Mouse (Mus musculus) liver (tissue): ENCODE results near the gene Rgs21.

Experiments used
- DNase-seq: peaks from one replicate; pipeline ENCODE4 v3.0.0-alpha.2; 2020; ENCODE audit warnings: mixed read lengths

The Rgs21 gene

DNA sequence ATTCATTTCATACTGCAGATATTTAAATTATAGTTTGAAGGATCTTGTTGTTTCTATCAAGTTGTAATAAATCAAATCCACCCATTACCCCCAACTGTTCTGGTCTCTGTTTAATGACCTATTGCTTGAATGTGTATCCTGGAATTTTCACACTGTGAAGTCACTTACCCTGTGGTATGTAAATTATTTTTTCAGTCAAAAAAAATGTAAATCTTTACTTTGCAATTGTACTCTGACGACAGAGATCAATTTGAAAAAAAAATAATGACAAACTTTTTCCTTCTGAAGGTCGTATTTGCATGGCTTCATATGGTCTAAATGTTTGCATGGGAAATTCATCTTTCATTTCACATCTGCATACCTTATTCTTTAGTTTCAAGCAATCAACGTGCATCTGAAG, at the start of gene Rgs21:
Rgs21 (minus strand) TSS at position 101 of the 400 bp plus-strand sequence.
- no peak for DNase-seq

DNA sequence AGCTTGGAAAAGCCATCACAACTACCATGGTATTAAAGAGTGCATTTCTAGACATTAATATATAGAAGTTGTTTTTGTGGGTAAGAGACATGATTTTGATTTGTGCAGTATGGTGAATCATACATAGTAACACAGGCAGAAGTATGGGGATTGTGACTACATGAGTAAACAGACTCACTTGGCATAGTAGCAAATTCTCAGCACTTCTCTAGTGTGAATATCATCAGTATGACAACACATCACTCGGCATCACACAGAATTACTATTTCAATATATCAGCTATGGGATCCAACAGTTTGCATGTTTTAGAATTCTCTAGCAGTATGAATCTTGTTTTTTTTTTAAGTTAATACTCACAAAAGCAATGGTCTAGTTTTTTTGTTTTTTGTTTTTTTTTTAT, 36.6 kb upstream of the Rgs21 start:
- no peak for DNase-seq

DNA sequence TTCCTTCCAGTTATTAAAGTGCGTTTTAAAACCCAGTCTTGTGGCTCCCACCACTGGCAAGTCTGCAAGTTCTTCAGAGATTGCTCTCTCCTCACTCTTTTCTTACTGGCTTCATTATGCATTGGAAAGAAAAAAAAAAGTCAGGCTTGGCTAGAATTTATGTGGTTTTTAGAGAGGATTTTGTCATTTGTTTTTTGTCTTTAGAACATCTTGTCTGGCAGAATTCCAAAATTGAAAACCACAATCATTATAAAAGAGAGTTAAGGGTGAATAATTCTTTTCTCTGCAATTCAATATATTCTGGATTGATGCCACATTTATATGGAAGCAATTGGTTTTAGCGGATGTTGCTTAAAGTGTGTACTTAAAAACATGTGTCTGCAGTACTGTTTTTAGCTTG, 35.5 kb upstream of the Rgs21 start:
- DNase-seq = no peak

DNA sequence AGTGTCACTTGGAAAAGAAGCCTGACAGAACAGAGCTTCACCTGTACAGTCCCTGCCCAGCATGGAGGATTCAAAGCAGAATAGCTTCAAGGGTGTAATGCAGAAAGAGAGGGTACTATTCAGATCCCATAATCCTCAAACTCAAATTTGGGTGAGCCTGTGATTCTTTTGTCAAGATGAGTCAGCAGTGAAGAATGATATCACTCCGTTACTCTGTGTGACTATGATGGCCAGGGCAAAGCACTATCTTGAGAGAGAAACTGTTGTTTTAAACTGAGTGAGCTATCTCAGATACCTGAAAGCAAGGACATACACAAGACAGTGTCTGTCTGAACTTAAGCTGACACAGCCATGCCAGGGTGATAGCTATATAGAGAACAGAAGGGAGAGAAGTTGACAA, 11.9 kb upstream of the Rgs21 start:
- DNase-seq = no peak

DNA sequence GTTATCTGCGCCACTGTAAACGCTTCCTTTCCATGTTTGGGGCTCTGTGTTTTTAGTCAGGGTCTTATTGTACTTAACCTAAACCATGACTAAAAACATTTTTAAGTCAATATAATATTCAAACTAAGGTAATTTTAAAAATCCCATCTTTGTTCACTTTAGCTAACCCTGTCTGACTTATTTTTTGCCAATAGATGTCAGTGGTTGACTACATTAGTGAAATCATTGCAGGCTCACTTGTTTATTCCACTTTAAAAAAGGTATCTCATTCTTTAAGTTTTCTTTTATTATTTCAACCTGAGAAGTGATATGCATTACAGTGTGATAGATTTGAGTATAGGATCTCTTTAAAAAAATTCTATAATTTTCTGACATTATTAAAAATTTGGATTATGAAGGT, 5.5 kb upstream of the Rgs21 start:
- DNase-seq = no peak

DNA sequence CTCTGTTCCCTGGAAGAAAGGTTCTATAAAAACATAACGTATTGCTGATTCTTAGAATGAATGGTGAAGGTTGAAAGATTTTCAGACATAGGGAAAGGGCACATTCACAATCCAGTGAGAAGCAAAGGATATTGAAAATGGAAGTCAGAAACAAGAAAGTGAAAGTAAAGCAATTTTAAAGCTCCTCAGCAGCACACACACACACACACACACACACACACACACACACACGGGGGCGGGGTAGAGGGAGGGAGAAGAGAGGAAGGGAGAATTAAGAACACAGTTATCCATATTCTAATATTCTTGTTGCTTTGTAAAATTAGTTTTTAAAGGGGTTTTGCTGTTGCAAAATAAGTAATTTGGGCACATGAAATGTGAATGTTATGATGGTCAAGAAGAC, 2.4 kb upstream of the Rgs21 start:
- no peak for DNase-seq

DNA sequence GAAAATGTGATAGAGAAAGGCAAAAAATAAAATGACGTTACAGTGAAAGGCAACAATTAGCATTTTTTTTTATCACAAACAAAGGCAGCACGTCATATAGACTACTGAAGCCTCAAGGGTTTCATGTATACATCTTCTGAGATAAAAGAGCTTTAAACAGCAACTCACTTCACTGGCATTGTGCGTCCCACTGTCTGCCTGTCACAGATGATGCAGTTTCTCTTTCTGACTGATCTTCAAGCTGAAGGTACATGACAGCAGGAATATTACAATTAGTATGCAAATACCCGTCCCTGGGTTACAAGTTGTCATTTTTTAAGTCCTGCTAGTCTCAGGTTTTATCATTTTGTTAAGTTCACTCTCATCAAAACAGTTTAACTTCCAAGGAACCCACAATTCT, 22.3 kb downstream of the Rgs21 start:
- no peak for DNase-seq

DNA sequence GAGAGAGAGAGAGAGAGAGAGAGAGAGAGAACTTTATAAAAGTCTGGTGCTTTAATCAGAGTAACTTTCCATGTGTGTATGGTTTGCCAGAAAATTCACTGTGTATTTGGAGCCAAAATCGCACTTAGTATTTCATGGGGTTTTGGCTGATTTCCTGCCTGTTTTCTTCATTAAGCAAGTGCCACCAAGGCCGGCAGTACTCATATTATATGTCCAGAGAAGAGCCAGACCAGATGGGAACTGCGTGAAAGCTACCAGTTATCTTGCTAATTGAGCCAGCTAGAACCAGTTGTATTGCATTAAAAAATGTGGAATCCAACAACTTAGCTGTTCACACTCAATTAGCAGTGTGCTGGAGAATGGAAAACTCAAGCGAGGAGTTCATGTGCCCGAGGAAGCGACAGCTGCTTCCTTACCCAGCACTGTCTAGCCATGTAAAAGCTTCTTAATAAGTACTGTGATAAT, 22.9 kb downstream of the Rgs21 start:
- DNase-seq = no peak

DNA sequence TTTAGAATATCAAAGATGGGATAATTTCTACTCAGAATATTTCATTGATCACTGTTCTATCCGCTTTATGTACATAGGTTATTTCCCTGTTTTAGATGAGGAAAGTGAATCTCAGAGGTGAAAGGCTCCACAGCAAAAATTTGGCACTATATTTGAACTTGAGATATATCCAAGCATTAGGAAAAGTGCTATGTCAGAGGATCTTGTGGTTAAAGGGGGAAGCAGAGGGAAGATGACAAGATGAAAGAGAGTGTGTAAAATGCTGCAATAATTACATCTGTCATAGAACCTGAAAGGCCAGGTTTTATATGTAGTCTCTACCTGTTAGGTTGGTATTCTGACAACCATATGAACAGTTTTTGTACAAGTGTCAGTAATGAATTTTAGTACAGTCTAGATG, 35.7 kb downstream of the Rgs21 start:
- no peak for DNase-seq

DNA sequence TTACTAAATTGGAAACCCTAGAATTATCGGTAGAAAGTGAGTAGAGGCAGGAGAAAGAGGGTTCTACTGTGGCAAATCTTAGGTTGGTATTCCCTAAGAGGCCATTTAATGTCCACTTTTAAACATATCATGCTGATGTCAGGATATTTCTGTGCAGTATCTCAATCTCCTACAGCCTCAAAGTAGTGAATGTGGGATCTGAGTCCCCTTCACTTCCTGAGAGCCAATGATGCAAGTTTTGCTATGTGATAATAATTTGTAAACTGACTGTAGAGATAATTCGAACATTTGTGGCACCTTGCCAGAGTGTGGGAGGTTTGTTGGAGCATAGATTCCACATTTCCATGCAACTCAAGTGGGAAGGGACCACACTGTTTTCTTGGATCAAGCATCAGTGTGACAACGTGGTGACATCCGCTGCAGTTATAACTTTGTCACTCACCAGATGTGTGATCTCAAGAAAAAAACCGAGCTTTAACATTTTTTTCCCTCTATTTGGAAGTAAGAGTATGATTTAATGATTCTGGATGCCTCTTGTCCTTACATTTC, 49.5 kb downstream of the Rgs21 start:
- no peak for DNase-seq

DNA sequence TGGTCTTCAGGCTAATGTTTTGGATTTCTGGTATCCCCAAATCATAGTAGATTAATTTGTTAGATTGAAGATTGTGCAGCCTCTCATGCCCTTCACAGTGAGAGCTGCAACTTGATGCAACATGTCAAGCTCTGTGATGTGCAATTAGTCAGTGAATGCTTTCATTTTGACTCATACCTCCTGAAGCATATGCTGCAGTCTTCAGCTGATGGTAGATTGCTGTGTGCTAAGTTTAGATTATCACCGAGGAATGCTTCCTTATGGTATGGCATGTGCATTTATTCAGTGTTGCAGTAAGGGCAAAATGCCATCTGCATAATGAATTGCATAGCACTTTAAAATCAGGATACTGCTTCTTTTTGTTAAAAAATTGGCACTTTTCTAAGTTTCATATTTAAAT, 65.2 kb downstream of the Rgs21 start:
- DNase-seq = no peak

DNA sequence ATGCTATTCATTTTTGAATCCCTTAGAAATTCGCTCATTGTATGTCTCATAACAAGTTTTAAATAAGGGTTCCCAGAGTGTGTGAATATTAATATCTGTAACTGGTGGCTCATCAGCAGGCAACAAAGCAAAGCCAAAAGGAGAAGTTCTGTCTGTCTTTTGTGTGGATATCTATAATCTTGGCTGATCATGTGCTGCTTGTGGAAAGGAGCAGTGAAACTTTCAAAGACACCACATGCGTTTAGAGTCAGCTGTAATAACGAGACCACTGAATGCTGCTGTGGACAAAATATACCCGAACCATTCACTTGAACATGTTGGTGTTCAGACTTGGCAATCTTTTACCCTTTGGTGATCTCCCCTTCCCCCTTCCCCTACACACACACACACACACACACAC, 67.0 kb downstream of the Rgs21 start:
- DNase-seq = no peak

DNA sequence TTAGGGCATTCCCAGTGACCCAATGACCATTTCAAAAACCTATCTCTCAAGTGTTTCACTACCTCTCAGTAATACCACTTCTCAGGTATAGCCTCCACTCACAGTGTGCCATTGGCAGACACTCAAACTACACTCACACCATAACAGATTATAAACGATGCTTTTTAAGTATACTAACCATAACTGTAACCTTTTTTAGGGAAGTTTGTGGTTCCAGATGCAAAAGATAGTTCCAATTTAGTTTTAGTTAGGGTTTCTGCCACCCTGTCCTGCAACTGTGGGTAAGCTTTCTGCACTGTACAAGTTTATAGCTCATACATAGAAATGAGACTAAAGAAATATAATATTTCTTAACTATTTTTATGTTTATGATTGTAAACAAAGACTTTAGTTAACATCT, 67.7 kb downstream of the Rgs21 start:
- no peak for DNase-seq

DNA sequence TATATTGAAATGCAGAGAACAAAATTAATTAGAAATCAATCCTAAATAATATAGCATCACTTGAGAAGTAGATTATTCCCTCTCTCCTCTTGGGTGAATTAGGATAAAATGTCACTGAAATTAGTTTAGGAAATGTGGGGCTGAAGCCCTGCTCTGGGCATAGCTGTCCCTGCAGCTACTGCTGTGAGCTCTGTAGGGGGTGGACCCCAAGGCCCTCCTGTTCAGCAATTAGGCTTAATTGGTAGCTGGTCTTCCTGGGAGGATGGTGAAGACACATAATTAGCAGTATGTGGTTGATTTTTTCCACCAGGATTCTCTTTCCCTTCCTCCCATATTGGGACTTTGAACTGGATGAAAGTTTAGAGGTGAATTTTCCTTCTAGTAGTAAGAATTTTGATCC, 68.7 kb downstream of the Rgs21 start:
- no peak for DNase-seq

DNA sequence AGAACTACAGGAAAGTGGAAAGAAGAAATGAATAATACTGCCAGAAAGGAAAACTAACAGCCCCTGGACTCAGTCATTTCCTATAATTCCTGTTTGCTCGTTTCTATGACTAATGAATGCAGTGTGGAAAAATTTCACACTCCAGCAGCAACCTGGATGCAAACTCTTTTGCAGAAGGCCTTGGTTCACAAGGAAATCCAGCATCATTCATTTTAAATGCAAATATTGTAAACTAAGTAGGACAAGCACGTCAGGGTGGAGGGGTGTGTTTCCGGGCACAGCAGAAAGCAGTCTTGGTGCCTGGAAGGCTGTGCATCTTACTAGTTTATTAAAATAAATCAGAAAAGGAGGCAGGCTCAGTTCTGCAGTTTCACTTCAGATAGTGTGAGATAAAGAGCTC, 69.4 kb downstream of the Rgs21 start:
- no peak for DNase-seq

DNA sequence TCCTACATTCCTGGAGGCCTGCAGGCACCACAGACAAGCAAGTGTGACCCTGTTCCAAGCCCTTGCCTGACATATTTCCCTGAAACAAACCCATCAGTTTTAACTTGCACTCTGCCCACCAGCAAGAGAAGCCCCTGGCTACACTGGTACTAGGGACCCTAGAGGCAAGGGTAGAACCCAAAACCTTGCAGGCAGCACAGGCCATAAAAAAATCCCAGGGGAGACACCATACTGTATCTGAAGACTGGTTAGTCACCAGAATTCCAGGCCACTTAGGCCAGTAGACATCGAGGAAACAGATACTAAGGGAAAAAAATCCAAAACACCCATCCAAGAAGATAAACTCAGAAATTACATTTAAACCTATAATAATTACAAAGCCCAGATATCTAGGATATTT, 74.1 kb downstream of the Rgs21 start:
- DNase-seq = no peak

DNA sequence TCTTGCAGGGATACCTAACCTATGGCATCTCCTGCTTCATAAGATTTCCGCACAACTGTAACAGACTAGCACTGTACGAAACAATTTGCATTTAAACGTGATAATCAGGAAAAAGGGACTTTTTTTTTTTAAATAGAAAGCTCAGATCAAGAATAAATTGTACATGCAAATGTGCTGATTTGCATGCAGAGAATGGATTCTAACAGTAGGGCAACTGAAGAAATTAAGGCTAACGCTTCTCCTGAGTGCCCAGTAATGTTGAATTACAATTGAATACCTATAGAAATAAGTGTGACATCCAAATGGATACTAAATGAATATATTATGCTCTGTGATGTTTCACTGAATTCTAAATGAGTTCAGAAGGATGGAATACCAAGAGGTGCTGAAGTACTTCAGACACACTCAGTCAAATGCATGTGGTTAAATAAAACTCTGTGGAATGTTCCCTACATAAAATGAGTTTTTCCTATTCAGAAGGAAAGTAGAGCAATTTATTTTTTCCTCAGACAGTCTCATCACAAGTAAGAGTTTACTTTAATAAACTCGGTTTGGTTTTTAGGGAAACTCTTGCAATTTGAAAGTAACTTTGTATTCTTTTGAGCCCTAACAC, 79.1 kb downstream of the Rgs21 start:
- no peak for DNase-seq
